Mouse (Mus musculus): Measurements from ENCODE around the gene Slc4a11. TPM values are rescaled to one million over a fixed set of nuclear protein-coding genes. Genes with fewer than 3 reads are reported as not detected.

Slc4a11 gene
- polyA plus RNA-seq, 1 experiment = 13.6 TPM

DNA sequence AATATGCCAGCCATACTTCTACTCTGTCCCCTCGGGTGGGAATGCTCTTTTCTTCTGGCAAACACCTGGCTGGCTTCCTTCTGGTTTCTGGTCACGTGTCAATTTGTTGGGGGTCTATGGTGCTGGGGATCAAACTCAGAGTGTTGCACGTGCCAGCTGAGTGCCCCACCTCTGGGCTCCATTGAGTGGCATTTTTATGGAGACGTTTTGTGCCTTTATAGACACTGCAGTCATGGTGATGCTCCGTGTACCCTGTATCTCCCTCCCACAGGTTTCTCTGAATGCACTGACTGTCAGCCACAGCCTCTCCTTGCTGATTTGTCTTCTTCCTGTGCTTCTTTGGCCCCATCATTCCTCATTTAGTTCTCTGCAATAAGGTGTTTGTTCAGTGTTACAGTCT is 34.5 kb upstream of the Slc4a11 start:
- 91% methylated on average over 5 of the region's 5 CpGs for WGBS
- Histone ChIP-seq H3K4me3 (ENCODE audit: control insufficient read depth, insufficient read depth, low read length) (no peak overlapping the region), H3K27ac (ENCODE audit: control insufficient read depth, insufficient read depth, low read length) (no peak overlapping the region), H3K4me1 (replicated peaks; ENCODE audit: control insufficient read depth, insufficient read depth, low read length) (no peaks in the 10 kb centered on the region), H3K27me3 (ENCODE audit: control insufficient read depth, insufficient read depth, low read length) (no peaks in the 10 kb centered on the region), H3K36me3 (ENCODE audit: control insufficient read depth, insufficient read depth, low read length) (peaks cover 19% of the 10 kb centered on the region)
- DNase-seq = no peak
- TF ChIP-seq POLR2A (IDR thresholded peaks at IDR 0.05; ENCODE audit: control insufficient read depth, extremely low read depth, insufficient read depth, low read length, poor library complexity) (no peak), CTCF (IDR thresholded peaks at IDR 0.05; ENCODE audit: borderline replicate concordance, control insufficient read depth, extremely low read depth, insufficient read depth, low read length, poor library complexity) (no peak)

DNA sequence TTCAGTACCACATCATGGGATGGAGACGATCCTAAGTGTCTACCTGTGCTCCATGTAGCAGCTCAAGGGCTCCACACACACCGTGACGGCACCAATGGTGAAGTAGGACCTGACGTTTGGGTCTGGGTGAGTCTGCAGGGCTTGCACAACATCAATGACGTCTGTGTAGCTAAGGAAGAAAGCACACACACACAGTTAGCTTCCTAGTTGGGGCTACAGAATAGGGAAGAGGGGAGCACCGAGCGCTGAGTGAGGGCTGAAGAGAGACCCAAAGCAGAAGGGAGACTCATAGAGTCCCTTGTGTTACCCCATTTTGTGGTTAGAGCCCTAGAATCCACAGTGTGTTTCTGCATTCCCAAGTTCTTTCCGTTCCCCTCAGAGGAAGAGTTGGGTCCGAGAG is 33.4 kb upstream of the Slc4a11 start:
- peaks cover 22% of the 10 kb centered on the region for H3K36me3 ChIP-seq (ENCODE audit: control insufficient read depth, insufficient read depth, low read length)

DNA sequence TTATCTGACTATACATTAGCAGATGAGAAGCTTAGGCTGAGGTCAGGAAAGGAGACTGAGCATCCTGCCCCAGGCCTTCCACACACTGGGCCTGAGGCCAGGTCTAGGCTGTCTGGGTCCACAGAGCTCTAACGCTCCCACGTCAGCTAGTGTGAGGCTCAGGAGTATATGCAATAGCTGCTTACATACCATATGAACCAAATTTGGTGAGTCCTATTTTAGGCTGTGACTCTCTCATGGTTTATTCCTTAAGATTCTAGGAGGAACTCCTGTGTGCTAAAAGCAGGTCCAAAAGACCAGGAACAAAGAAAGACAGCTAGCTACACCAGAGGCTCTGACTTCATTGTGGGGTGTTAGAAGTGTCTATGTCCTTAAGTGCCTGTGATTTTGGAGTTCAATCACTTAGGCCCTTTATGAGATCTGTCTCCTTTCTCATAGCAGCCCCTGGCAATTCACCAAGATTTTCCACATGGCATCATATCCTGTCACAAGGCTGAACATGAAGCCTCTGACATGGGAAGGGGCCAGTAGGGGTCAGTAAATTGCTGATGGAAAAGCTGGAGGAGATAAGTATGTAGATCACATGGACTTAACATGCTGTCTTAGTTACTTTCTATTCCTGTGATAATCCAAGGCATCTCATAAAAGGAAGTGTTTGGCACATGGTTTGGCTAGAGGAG is 31.7 kb upstream of the Slc4a11 start:
- TF ChIP-seq POLR2A (IDR thresholded peaks at IDR 0.05; ENCODE audit: control insufficient read depth, extremely low read depth, insufficient read depth, low read length, poor library complexity) = no peak
- Histone ChIP-seq H3K27me3 (ENCODE audit: control insufficient read depth, insufficient read depth, low read length) (no peaks in the 10 kb centered on the region), H3K4me3 (ENCODE audit: control insufficient read depth, insufficient read depth, low read length) (no peak overlapping the region), H3K4me1 (replicated peaks; ENCODE audit: control insufficient read depth, insufficient read depth, low read length) (no peaks in the 10 kb centered on the region), H3K27ac (ENCODE audit: control insufficient read depth, insufficient read depth, low read length) (no peak overlapping the region), H3K36me3 (ENCODE audit: control insufficient read depth, insufficient read depth, low read length) (peaks cover 22% of the 10 kb centered on the region)
- no peak for DNase-seq
- WGBS = 98% methylated on average over 2 of the region's 2 CpGs

More for the DNA sequence above, 33.4 kb upstream of the Slc4a11 start:
- no peak for DNase-seq
- no peak overlapping the region for H3K27ac ChIP-seq (ENCODE audit: control insufficient read depth, insufficient read depth, low read length)
- no peaks in the 10 kb centered on the region for H3K4me1 ChIP-seq (replicated peaks; ENCODE audit: control insufficient read depth, insufficient read depth, low read length)
- TF ChIP-seq POLR2A (IDR thresholded peaks at IDR 0.05; ENCODE audit: control insufficient read depth, extremely low read depth, insufficient read depth, low read length, poor library complexity) = no peak
- H3K4me3 ChIP-seq (ENCODE audit: control insufficient read depth, insufficient read depth, low read length) = no peak overlapping the region
- no peaks in the 10 kb centered on the region for H3K27me3 ChIP-seq (ENCODE audit: control insufficient read depth, insufficient read depth, low read length)
- WGBS = 96% methylated on average over 9 of the region's 9 CpGs

DNA sequence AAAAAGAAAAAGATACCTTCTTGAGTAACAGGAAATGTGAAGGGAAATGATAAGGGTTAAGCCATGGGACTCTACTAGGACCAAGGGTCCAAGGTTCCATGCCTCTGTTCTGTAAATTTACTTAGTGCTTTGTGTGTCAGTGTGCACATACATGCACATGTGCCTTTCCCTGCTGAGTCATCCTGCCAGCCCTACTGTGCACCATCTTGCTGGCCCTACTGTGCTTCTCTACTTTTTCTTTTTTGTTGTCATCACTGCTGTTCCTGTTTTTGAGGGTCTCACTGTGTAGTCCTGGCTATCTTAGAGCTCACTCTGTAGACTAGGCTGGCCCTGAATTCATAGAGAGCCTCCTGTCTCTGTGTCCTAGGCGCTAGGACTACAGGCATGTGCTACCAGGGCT is 30.4 kb upstream of the Slc4a11 start:
- Histone ChIP-seq H3K36me3 (ENCODE audit: control insufficient read depth, insufficient read depth, low read length) (peaks cover 22% of the 10 kb centered on the region), H3K27ac (ENCODE audit: control insufficient read depth, insufficient read depth, low read length) (no peak overlapping the region), H3K4me1 (replicated peaks; ENCODE audit: control insufficient read depth, insufficient read depth, low read length) (no peaks in the 10 kb centered on the region), H3K4me3 (ENCODE audit: control insufficient read depth, insufficient read depth, low read length) (no peak overlapping the region), H3K27me3 (ENCODE audit: control insufficient read depth, insufficient read depth, low read length) (no peaks in the 10 kb centered on the region)
- DNase-seq = no peak
- WGBS = 97% methylated on average over 1 of the region's 1 CpGs
- TF ChIP-seq CTCF (IDR thresholded peaks at IDR 0.05; ENCODE audit: borderline replicate concordance, control insufficient read depth, extremely low read depth, insufficient read depth, low read length, poor library complexity) (no peak), POLR2A (IDR thresholded peaks at IDR 0.05; ENCODE audit: control insufficient read depth, extremely low read depth, insufficient read depth, low read length, poor library complexity) (no peak)

DNA sequence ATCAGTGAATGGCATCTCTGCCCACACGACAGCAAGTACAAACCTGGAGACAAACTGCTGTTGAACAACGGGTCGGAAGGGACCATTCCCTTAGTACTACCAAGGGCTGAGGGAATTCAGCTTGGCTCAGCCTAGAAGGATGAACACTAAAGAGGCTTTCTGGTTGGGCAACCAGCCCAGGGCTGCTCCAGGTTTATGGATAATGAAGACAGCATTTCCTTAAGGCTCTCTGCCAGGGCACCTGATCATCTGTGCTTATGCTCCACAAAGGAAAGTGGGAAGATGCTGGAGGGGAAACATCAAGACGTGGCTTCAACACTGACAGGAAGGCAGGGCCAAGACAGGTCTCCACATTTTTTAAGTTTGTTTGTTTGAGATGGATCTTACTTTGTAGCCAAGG is 27.1 kb upstream of the Slc4a11 start:
- DNase-seq = no peak
- peaks cover 9% of the 10 kb centered on the region for H3K36me3 ChIP-seq (ENCODE audit: control insufficient read depth, insufficient read depth, low read length)
- 92% methylated on average over 4 of the region's 4 CpGs for WGBS
- no peaks in the 10 kb centered on the region for H3K4me1 ChIP-seq (replicated peaks; ENCODE audit: control insufficient read depth, insufficient read depth, low read length)
- TF ChIP-seq POLR2A (IDR thresholded peaks at IDR 0.05; ENCODE audit: control insufficient read depth, extremely low read depth, insufficient read depth, low read length, poor library complexity) (no peak), CTCF (IDR thresholded peaks at IDR 0.05; ENCODE audit: borderline replicate concordance, control insufficient read depth, extremely low read depth, insufficient read depth, low read length, poor library complexity) (no peak)
- H3K27me3 ChIP-seq (ENCODE audit: control insufficient read depth, insufficient read depth, low read length) = no peaks in the 10 kb centered on the region
- no peak overlapping the region for H3K4me3 ChIP-seq (ENCODE audit: control insufficient read depth, insufficient read depth, low read length)
- no peak overlapping the region for H3K27ac ChIP-seq (ENCODE audit: control insufficient read depth, insufficient read depth, low read length)

DNA sequence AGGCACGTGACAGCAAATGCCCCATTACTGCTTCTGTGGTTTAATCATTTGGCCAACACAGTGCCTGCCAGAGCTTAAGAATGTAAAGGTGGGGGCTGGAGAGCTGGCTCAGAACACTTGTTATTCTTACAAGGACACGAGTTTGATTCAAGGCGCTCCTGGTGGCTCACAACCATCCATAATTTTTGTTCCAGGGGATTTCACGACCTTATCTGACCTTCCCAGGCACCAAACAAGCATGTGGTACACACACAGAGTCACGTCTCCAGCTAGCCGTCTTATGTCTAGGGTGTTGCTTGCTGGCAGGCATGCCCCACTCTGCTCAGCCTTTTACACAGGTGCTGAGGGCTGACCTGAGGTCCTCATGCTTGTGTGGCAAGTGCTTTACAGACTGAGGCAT is 20.6 kb upstream of the Slc4a11 start:
- no peak overlapping the region for H3K4me3 ChIP-seq (ENCODE audit: control insufficient read depth, insufficient read depth, low read length)
- no peak overlapping the region for H3K27ac ChIP-seq (ENCODE audit: control insufficient read depth, insufficient read depth, low read length)
- 90% methylated on average over 6 of the region's 6 CpGs for WGBS
- H3K36me3 ChIP-seq (ENCODE audit: control insufficient read depth, insufficient read depth, low read length) = no peaks in the 10 kb centered on the region
- H3K27me3 ChIP-seq (ENCODE audit: control insufficient read depth, insufficient read depth, low read length) = no peaks in the 10 kb centered on the region
- TF ChIP-seq CTCF (IDR thresholded peaks at IDR 0.05; ENCODE audit: borderline replicate concordance, control insufficient read depth, extremely low read depth, insufficient read depth, low read length, poor library complexity) = no peak
- no peak for TF ChIP-seq POLR2A (IDR thresholded peaks at IDR 0.05; ENCODE audit: control insufficient read depth, extremely low read depth, insufficient read depth, low read length, poor library complexity)
- no peaks in the 10 kb centered on the region for H3K4me1 ChIP-seq (replicated peaks; ENCODE audit: control insufficient read depth, insufficient read depth, low read length)
- DNase-seq = no peak

DNA sequence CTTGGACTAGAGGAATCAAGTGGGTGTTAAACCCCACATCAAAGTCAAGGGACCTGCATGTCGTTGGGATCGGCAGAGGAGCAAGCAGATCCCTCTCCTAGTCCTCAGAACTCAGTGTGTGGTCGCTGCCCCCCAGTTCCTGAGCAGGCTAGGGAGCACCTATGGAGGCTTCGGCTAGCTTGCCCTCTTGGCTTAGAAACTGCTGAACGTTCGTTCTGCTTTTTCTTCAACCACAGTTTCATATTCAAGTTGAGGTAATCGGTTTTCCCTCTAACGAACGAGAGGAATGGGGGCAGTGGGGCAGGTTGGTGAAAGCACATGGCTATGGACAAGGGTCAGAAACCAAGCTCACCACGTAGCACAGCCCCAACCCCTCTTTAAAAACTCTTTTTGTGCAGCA is 9.7 kb upstream of the Slc4a11 start:
- 15% methylated on average over 10 of the region's 10 CpGs for WGBS
- Histone ChIP-seq H3K27me3 (ENCODE audit: control insufficient read depth, insufficient read depth, low read length) (no peaks in the 10 kb centered on the region), H3K4me1 (replicated peaks; ENCODE audit: control insufficient read depth, insufficient read depth, low read length) (0 out of 2 replicates have a peak, but pooled peaks cover 4% of the 10 kb centered on the region), H3K27ac (ENCODE audit: control insufficient read depth, insufficient read depth, low read length) (no peak overlapping the region), H3K4me3 (ENCODE audit: control insufficient read depth, insufficient read depth, low read length) (no peak overlapping the region), H3K36me3 (ENCODE audit: control insufficient read depth, insufficient read depth, low read length) (peaks cover 5% of the 10 kb centered on the region)
- DNase-seq = no peak
- TF ChIP-seq POLR2A (IDR thresholded peaks at IDR 0.05; ENCODE audit: control insufficient read depth, extremely low read depth, insufficient read depth, low read length, poor library complexity) = no peak
- TF ChIP-seq CTCF (IDR thresholded peaks at IDR 0.05; ENCODE audit: borderline replicate concordance, control insufficient read depth, extremely low read depth, insufficient read depth, low read length, poor library complexity) = no peak

Measured in thymus, adult 2 months (tissue).